Mouse (Mus musculus) spleen, postnatal 10 days (tissue): ENCODE results near the gene Rora.
A peak's percentile ranks its signal among the peaks of the same experiment; 100 is the strongest.

Source experiments
- DNase-seq, 2 experiments: peaks; one replicate each; pipeline ENCODE4 v3.0.0; 2021 to 2022; ENCODE audit warnings: low spot score in 2 of 2

Gene Rora

DNA sequence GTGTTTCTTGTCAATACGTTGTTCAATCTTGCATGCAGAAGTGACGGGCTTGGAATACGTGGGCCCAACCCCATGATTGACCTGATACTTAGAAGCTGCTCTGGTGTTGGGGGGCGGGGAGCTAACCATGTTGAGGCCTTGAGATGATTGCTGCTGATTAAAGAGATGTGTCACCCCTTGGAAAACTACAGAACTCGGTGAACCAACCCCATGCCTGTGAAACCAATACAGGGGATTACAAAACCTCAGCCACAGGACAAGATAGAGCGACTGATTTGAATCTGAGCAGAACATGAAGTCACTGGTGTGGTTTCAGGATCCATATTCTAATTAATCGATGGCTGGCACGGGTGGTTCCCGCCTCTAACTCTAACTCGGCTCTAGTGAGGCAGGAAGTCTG lies 650.9 kb downstream of the Rora start:
- no peak for DNase-seq

DNA sequence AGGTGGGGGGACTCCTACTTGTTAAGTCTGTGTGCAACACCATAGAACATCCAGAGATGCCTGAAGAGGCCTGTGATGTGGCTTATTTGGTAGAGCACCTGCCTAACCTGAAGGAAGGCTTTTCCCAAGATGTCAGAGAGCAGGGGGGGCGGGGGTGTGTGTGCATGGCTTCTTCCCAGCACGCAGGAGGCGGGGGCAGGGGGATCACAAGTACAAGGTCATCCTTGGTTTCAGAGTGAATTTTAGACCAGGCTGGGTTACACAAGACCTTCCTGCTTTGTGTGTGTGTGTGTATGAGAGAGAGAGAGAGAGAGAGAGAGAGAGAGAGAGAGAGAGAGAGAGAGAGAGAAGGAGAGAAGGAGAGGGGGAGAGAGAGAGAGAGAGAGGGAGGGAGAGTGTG lies 651.4 kb downstream of the Rora start:
- no peak for DNase-seq

DNA sequence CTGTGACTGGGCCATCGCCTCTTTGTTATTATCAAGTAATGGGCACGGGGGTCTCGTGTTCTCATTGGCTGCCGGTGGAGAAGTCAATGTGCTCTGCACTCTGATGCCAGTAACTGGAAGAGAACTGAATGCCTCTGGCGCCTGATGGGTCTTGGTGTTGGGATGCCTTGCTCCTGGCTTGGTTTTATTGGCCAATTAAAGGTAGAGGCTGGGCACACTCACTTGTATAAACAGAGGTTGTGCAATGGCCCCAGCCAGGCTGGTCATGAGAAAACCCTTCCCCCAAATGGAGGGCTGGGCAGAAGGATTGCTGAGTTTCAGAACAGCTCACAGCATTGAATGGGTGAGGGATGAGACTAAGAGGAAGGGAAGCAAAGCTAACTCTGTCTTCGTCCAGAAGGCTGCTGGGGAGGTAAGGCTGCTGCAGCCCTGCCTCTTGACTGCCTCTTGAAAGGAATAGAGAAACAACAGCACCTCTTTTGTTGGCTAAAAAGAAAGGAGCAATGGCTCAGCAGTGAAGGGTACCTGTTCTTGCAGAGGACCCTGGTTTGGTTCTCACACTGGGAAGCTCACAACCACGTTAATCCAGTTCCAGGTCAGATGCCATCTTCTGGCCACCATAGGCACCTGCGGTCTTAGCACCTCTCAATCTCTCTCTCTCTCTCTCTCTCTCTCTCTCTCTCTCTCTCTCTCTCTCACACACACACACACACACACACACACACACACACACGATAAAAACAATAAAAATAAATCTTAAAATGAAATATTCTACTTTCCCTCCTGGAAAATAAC lies 653.3 kb downstream of the Rora start:
- DNase-seq = no peak

DNA sequence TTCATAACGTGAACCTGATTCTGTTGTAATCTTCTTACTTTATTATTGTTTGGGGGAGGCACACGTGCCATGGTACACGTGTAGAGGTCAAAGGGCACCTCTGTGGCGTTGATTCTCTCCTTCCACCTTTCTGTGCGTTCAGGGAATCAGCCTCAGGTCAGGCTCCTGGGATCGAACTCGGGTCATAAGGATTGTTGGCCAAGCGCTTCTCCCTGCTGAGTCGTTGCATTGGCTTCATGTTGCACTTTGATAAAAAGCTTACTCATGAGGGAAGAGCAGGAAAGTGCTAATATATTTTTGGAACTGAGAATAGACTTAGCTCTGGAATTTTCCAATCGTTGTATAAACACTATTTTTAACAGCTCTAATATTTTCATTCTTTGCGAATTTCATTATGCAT lies 654.4 kb downstream of the Rora start:
- DNase-seq = no peak

DNA sequence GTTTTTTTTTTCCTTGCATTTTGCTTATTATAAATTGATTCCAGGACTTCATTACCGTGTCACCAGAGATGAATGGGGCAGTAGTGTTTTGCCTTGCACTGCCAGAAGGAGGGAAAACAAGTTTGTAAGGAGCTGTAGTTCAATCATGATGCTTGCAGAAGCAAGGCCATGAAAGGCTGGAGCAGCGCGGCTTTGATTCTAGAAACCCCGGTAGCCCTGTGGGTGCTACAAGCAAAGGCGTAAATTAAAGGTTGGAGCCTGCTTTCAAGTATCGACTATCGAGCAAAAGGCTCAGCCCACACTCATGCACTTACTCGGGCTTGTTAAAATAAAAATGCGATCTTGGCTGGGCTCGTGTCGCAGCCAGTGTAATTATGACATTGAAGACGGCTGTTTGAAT lies 656.9 kb downstream of the Rora start:
- DNase-seq = no peak

DNA sequence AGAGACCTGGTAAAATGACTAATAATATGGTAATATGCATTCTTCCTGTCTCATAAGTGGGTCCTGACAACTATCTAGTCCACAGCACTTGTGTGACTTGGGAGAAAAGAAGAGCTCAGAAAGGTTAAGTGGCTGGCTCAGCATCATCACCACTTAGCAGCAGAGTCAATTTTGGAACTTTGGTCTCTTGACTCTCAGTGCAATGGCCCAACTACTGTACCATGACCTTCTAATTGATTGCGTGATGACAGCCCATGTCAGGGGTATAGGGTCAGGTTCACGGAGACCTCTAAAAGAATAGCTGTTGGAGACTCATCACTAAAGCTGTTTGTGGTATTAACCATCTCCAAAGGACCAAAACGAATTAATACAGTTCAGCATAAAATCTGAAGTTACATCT lies 659.7 kb downstream of the Rora start:
- DNase-seq = no peak

DNA sequence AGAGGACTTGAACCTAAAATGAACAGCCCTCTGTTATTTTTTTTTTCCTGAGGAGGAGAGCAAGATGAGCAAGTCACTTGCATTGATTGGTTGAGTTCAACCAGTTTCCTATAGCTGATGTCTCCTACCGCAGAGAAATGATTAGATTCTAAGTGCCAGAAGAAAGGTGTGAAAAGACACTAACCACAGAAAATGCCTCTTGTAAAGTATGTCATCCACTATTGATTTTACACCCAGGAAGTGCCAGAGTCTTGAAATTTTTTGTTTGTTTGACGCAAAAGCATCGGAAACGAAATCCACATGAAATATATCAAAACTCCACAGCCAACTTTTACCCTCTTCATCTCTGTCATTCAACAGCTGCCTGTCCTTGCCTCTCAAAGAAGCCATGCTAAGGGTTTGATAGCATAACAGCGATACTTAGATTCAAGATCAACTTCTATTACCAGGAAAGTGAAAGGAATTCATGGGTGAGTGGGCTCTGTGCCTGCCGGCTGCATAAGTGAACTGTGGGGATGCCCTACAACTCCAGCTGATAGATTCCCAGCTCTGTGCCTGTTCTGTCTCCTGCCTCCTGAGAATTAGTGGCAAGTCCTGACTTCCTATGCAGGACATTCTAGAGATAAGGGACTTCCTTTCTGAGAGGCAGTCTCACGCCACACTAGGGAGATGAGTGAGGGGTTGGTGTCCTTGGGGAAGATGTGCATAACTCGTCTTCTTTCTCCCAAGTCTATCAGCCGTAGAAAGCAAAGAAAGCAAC lies 661.0 kb downstream of the Rora start:
- no peak for DNase-seq

DNA sequence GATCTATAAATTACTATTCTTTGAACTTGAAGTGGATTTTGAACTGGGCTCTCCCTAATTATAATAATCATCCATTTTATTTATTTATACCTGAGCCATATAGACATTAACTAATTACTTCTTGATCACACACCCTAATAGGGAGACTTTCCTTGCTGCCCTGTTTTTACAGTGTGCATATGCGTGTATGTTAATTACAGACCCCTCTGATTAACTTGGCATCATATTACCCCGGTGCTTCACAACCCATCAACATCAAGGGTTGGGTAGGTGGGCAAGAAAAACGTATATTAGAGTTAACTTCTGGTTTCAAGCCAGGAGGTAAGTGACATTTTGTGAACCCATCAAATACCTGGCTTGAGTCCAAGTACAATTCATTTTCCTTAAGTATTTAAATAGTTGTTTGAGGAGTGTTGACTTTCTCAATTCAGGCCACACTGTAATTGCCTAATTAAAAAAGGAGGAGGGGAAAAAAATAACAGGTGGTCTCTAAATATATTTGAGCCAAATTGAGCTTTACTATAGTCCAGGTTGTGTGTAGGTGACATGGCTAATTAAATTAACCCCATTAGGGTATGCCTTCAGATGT lies 664.0 kb downstream of the Rora start:
- DNase-seq = no peak

DNA sequence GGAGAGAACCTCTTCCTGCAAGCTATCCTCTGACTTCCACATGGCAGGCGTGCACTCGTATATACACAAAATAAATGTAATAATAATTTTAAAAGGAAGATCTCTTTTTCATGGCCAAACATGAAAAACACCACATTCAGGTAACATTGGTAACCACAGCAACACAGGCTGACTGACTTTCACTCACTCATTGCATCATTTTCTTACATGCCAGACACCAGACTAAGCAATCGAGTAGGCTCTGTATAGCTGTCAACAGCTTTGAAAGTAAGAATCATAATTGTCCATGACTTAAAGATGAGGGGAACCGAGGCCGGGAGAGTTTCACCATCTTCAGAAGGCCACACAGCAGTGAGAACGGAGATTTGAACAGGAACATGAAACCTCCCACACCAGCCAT lies 665.8 kb downstream of the Rora start:
- no peak for DNase-seq

DNA sequence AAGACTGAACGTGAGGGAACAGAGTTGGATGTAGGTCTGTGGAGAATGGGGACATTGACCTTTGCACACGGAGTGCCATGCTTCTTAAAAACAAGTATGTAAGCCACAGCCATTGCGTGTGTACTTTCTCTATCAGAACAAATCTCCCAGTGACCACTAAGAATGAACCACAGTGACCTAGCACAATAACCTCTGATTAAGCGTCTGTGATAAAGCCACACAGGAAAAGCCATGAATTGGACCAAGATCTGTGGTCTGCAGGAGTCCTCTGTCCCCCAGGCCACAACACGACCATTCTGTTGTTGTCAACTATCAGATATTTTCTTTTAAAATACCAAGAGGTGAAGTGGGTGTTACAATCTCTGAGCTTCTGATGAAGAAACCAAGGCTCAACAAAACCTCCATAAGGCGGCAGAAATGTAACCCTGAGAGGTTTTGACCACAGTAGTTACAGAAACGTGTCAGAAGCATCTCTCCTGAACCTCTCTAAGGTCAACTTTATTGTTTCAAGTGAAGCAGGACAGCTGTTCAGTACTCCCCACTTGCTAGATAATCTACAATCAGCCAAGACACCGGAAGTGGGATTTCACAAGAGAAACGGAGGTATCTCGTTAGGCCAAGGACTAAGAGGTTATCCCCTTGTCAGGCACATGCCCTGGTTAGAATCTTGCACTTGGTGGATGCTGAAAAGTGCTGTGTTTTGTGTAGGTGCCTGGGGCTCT lies 666.5 kb downstream of the Rora start:
- DNase-seq = no peak

DNA sequence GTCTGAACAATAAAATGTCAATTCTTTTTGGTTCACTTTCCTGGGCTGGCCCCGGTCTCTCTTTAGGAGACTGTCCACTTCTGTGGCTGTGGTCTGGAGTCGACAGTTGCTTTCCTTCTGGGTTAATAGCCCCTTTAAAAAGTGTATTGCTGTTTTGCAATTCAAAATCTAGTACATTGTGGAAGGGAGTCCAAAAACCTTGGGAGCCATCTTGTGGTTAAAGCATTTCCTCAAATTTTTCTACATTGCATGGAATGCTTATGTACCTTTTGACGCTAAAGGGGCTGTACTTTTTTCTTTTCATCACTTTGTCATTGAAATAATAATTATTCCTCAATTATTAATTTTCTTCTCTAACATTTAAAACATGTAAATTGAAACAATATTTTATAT lies 667.0 kb downstream of the Rora start:
- no peak for DNase-seq

DNA sequence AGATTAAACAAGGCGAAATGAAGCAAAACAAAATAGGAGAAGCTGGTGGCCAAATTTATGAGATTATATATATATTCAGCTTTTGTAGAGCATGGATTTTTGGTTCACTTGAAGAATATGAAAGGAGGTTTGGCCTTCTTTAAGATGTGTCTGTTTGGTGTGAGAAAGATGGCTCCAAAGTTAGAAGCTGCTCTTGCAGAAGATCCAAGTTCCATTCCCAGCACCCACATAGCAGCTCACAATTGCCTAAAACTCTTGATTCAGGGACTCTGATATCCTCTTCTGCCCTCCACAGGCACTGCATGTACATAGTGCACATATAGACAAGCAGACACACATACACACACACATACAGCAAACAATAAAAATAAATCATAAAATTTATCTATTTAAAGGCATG lies 668.4 kb downstream of the Rora start:
- DNase-seq = no peak

DNA sequence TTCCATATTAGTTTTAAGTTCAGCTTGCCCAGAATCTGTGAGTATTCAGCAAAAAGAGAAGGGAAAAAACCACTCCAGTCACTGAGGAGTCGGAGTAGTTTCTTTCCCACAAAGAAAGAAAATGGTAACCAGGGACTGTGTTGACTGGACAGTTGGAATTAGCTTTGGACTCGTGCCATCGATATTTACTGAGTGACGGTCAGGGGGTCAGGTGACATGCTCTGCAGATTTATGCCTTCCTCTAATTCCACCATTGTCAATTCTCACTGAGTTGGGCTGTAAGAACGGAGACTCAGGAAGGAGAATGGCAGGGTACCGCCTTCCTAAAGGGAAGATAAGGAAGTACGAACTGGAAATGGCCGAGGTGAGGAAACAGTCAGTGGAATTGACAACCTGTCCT lies 670.2 kb downstream of the Rora start:
- no peak for DNase-seq

DNA sequence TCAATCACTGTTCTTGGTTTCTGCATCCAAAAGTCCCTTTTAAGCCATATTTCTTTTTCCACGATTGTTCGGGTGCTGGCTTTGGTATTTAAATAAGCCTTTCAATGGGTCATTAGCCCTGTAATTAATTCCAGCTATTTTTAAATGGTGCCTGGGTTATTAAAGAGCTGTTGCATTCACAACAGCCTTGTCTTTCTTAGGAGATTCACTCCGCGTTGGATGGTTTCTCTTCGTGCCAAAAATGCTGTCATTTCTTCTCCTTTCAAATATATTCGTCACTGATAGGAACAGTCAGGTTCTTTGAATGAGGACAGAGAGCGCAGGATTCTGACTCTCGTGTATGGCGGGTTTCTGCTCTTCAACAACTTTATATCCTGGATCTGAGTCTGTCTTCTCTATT lies 673.5 kb downstream of the Rora start:
- DNase-seq = no peak

DNA sequence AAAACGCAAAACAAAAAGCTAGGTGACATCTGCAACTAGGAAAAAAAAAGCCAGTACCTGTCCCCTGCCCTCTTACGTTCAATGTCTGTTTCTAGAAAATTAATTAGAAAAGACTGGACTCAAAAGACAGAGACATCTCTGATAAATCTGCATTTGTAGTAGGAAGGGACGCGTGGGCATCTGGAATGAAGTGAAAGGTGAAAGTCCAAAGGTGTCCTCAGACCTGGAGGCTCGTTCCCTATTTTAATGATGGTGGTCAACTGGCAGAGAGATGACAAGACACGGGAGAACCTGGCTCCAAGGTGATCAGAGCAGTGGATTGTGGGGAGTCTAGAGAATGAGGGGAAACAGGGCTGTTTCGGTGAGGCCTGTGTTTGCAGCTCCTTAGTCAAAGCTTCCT lies 674.0 kb downstream of the Rora start:
- DNase-seq = no peak

DNA sequence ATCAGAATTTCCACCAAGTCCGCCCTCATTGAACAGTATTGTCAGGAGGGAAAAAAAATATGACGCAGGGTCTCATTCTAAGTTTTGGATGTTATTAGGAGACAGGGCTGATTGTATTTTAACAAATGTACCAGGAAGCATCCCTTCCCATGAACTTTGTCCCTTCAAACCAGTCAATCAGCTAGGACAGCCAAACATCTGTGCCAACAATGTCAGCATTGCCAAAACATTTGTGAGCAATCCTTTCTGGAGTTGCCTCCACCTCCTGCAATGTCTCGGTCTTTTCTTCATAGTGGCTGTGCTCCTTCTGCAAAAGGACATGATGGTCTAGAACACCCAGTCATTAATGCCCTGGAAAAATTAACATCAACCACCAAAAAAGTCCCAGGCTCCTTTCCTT lies 678.2 kb downstream of the Rora start:
- no peak for DNase-seq

DNA sequence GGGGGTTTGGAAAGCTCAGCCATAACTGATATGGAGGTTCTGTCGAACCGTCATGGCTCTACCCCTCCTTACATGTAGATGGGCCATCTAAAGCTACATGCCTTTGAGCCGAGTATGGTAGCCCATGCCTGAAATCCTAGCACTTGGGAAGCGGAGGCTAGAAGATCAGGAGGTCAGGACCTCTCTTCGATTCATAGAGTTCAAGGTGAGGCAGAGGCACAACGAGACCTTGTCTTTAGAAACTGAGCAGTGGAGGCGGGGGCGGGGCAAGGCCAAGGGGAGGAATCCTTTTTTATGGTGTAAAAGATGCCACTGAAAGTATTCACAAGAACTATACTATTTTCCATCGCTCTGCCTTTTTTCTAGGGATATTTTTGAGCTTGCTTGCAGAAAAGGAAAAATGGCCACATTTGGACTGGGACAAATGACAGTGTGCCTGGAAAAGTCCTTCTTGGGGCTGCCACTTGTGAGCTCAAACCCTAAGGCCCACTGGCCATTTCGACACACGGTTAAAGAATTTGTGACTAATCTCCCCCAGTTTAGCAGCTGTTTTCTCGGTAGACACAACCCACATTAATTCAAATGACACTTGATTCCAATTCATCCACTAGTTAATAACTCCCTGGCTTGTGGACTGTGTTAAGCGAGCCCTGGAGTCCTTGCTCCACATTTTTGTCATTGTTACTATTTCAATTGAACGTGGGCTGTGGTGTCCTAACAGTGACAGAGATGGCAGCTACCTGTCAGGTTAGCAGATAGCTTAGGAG lies 679.4 kb downstream of the Rora start:
- no peak for DNase-seq

DNA sequence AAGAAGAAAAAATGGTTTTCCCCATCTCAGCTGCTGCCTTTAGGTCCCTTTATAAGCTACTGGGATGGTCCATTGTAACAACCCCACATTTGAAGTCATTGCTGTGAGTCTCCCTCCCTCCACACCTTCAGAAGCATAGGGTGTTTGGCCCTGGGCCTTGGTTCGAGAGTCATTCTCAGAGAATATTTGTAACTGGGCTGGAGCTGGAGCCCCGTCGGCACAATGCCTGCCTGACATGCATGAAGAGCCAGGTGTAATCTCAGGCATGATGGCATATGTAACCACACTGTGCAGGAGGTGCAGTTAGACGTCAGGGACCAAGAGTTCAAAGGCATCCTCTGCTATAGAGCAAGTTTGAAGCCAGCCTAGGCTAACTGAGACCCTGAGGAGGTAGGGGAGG lies 680.1 kb downstream of the Rora start:
- no peak for DNase-seq

DNA sequence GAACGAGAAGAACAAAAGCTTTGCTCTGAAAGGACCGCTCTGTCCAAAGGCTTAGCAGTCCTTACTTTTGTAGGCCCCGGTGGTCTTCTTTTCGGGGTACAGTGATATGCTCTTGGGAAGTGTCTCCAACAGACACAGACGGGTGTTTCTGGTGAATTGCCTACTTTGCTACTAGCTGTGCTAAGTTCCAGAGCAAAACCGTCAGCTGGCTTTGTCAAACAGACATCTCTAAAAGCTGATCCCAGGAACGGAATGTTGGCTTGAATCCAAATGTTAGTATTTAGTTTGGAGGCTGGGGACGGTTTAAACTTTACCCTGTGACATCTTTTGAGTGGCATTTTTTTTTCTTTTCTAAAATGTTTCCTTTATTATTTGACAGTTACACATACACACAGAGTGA lies 680.5 kb downstream of the Rora start:
- no peak for DNase-seq

DNA sequence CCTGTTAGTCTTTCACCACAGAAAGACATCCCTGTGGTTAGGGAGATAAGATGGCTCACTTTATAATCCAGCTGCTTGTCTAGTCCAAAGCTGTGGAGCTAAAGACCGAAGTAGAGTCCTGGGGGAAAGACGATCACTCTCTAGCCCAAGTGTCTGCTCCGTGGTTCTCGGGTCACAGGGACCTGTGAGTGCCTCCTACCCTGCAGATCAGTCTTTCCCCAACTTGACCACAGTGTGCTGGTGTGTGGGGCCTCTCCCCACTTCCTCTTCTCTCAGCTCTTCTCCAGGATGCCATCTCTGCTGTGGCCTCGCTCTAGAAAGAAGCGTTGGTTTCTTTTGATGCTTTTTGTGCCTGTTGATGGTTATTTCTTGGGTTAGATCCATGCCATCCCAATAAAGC lies 682.5 kb downstream of the Rora start:
- DNase-seq = peak in 1 of 2 experiments; percentile 16

DNA sequence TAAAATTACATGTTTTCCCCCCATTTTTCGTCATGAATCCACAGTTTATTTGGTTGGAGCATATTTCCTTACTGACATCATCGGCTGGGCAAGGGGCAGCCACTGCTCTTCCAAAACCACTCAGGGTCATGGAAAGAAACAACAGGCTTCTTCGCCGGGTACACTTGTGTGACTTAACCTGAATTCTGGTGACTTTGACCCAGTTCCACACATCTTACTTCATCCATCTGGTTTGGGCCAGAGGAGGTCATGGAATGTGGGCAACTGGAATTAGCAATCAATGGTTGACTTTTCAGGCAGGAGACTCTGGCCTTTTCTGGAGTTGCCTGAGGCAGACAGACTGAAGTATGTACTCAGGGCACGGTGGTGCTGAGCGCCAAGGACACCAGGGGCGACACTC lies 685.6 kb downstream of the Rora start:
- no peak for DNase-seq

DNA sequence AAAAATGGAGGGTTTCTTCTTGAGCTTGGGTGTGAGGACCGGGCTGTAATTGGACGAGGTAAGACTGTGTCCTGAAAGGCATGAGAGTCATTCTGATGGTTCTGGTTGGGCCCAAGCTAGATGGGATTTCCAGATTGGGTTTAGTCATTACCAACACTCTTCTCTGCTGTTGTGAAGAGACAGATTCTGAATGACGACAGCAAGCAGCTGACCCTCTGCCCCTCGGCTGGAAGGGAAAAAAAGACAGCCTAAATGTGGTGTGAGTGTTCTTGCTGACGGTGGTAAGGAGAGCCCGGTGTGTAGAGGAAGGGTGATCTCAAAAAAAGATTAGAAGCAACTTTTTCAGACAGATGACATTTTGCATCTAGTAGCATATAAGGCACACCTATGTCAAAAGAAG lies 686.2 kb downstream of the Rora start:
- no peak for DNase-seq
